Mouse (Mus musculus) monocyte, adult 5-6 weeks (primary cell): ENCODE measurements around the gene Fam118a. TPM values are rescaled to one million over a fixed set of nuclear protein-coding genes. Genes with fewer than 3 reads are reported as not detected.

Experiments
- ATAC-seq: fragments of 153-309, 156-312 bp; replicated peaks from 2 replicates; pipeline ENCODE4 v1.8.0; 2017; ENCODE audit warnings: mild to moderate bottlenecking; ENCODE audit not compliant: low TSS enrichment, insufficient number of reproducible peaks, severe bottlenecking, poor library complexity, low FRiP score
- total RNA-seq: library from RNA; stranded (forward); fragments of 200-1000, 200-491, 200-594 nt; gene quantifications from 3 replicates; pipeline ENCODE4 v1.2.3, GENCODE M21; 2017

The Fam118a gene
- total RNA-seq, 1 experiment from 2014 or later = 12.3 TPM

- no peak for ATAC-seq
Measured at GRCm38 (mm10) chr15:85047865-85048264, 19.1 kb downstream of the Fam118a start.

GRCm38 (mm10) chr15:85049758-85050157, 21.0 kb downstream of the Fam118a start:
- no peak for ATAC-seq

- ATAC-seq = no peak
Measured at GRCm38 (mm10) chr15:85054098-85054497, 25.4 kb downstream of the Fam118a start.

- no peak for ATAC-seq
Measured at GRCm38 (mm10) chr15:85055186-85055585, 26.4 kb downstream of the Fam118a start.

- no peak for ATAC-seq
Measured at GRCm38 (mm10) chr15:85063421-85063820, 34.7 kb downstream of the Fam118a start.

GRCm38 (mm10) chr15:85070561-85070960, 41.8 kb downstream of the Fam118a start:
- peak; percentile 61; the same call in 1 of the 2 replicates for ATAC-seq

GRCm38 (mm10) chr15:85072651-85073050, 43.9 kb downstream of the Fam118a start:
- no peak for ATAC-seq

- no peak for ATAC-seq
Measured at GRCm38 (mm10) chr15:85085641-85086040, 56.9 kb downstream of the Fam118a start.

Other genes starting within 250 kb of the Fam118a start
- gene Phf21b, start 172.9 kb upstream of the Fam118a start, total RNA-seq = 1.4 to 3.7 TPM (median 2.9 TPM) in 3 replicates
- gene Gm29666, start 108.9 kb upstream of the Fam118a start, total RNA-seq = 0.10 to 0.68 TPM (median 0.53 TPM) in 3 replicates
- gene Nup50, start 105.5 kb upstream of the Fam118a start, total RNA-seq = 71.6 to 74.0 TPM (median 73.6 TPM) in 3 replicates
- 45.7 to 67.3 TPM (median 62.2 TPM) in 3 replicates for gene 5031439G07Rik, start 40.4 kb upstream of the Fam118a start, total RNA-seq
- not detected in 3 replicates for gene Upk3a, start 11.8 kb upstream of the Fam118a start, total RNA-seq
- gene Smc1b, start 103.0 kb downstream of the Fam118a start, total RNA-seq = 0.10 TPM in 1 of 3 replicates, not detected in the others
- not detected in 3 replicates for gene Ribc2, start 103.1 kb downstream of the Fam118a start, total RNA-seq
- not detected in 3 replicates for gene Fbln1, start 177.0 kb downstream of the Fam118a start, total RNA-seq